ENCODE assay signal across 15 mouse cellular contexts in genomic region chr5:148384501-148385055, GRCm38 (mm10). TPM values are rescaled to one million over a fixed set of nuclear protein-coding genes. Genes with fewer than 3 reads are reported as not detected.
DNase-seq lines count a peak whose midpoint lies in the region; ATAC-seq lines count a peak whose summit lies in the region.
"Had no signal": no experiment of that assay in that cellular context is flagged by ENCODE, and none has a peak within 500 bp of the region (broad histone marks: within the 10 kb centered on the region; RNA-seq: fewer than 3 reads in every experiment).

No protein-coding gene starts in this region.

- no peak overlapping the region for H3K9ac ChIP-seq in embryonic facial prominence, embryonic 13.5 days
- no peak overlapping the region for H3K9ac ChIP-seq in hindbrain, embryonic 12.5 days
- no peak overlapping the region for H3K9ac ChIP-seq in hindbrain, embryonic 16.5 days (ENCODE audit: low read depth, low read length)
- no peak overlapping the region for H3K9ac ChIP-seq in limb, embryonic 15.5 days
- H3K9ac ChIP-seq: embryonic facial prominence, embryonic 12.5 days had no signal

- H3K27ac ChIP-seq in embryonic facial prominence, embryonic 13.5 days, result peak overlapping the region; percentile 64; the same call in 1 of the 2 replicates
- H3K27ac ChIP-seq in embryonic facial prominence, embryonic 10.5 days (replicated peaks), result no peak overlapping the region
- H3K27ac ChIP-seq in hindbrain, embryonic 12.5 days, result peak overlapping the region; percentile 44; the same call in 1 of the 2 replicates
- H3K27ac ChIP-seq in hindbrain, embryonic 16.5 days (ENCODE audit: low read depth, low read length), result no peak overlapping the region
- H3K27ac ChIP-seq in limb, embryonic 15.5 days, result 0 out of 2 replicates have a peak overlapping the region, but pooled peaks have one; percentile 22
- no peak overlapping the region for H3K27ac ChIP-seq in limb, embryonic 10.5 days
- H3K27ac ChIP-seq: embryonic facial prominence, embryonic 12.5 days; midbrain, embryonic 10.5 days had no signal

- no peak overlapping the region for H3K4me3 ChIP-seq in embryonic facial prominence, embryonic 13.5 days
- H3K4me3 ChIP-seq in embryonic facial prominence, embryonic 10.5 days, result no peak overlapping the region
- no peak overlapping the region for H3K4me3 ChIP-seq in hindbrain, embryonic 12.5 days
- no peak overlapping the region for H3K4me3 ChIP-seq in hindbrain, embryonic 16.5 days (ENCODE audit: low read length)
- H3K4me3 ChIP-seq in limb, embryonic 15.5 days, result no peak overlapping the region
- no peak overlapping the region for H3K4me3 ChIP-seq in limb, embryonic 10.5 days
- H3K4me3 ChIP-seq: embryonic facial prominence, embryonic 12.5 days; midbrain, embryonic 10.5 days had no signal

- H3K4me2 ChIP-seq in embryonic facial prominence, embryonic 13.5 days, result peak overlapping the region; percentile 7; the same call in 1 of the 2 replicates
- H3K4me2 ChIP-seq in hindbrain, embryonic 12.5 days (replicated peaks), result no peak overlapping the region
- no peak overlapping the region; the same call in none of the 2 replicates for H3K4me2 ChIP-seq in hindbrain, embryonic 16.5 days (ENCODE audit: low read length)
- H3K4me2 ChIP-seq in limb, embryonic 15.5 days, result no peak overlapping the region
- H3K4me2 ChIP-seq: embryonic facial prominence, embryonic 12.5 days had no signal

- H3K36me3 ChIP-seq in embryonic facial prominence, embryonic 13.5 days, result no peaks in the 10 kb centered on the region
- H3K36me3 ChIP-seq in embryonic facial prominence, embryonic 10.5 days (replicated peaks), result peaks cover 14% of the 10 kb centered on the region
- no peaks in the 10 kb centered on the region for H3K36me3 ChIP-seq in hindbrain, embryonic 12.5 days
- H3K36me3 ChIP-seq in hindbrain, embryonic 16.5 days (ENCODE audit: control insufficient read depth, insufficient read depth, low read length), result no peaks in the 10 kb centered on the region
- H3K36me3 ChIP-seq in limb, embryonic 15.5 days, result no peaks in the 10 kb centered on the region
- peaks cover 20% of the 10 kb centered on the region for H3K36me3 ChIP-seq in limb, embryonic 10.5 days
- H3K36me3 ChIP-seq: embryonic facial prominence, embryonic 12.5 days had no signal

- ATAC-seq in embryonic facial prominence, embryonic 13.5 days (ENCODE audit: insufficient number of reproducible peaks, insufficient read depth, low FRiP score, low TSS enrichment, low read depth), result no peak
- ATAC-seq in hindbrain, embryonic 12.5 days (ENCODE audit: low FRiP score), result no peak
- no peak for ATAC-seq in hindbrain, embryonic 16.5 days
- ATAC-seq in limb, embryonic 15.5 days (ENCODE audit: insufficient number of reproducible peaks, low FRiP score, low TSS enrichment, low read depth), result 0 out of 2 replicates have a peak, but pooled peaks have one; percentile 3

- peaks cover 33% of the 10 kb centered on the region for H3K4me1 ChIP-seq in embryonic facial prominence, embryonic 13.5 days
- peaks cover 6% of the 10 kb centered on the region; the same call in 1 of the 2 replicates for H3K4me1 ChIP-seq in embryonic facial prominence, embryonic 10.5 days
- H3K4me1 ChIP-seq in hindbrain, embryonic 12.5 days, result peaks cover 15% of the 10 kb centered on the region
- peaks cover 4% of the 10 kb centered on the region for H3K4me1 ChIP-seq in hindbrain, embryonic 16.5 days (ENCODE audit: control insufficient read depth, insufficient read depth, low read depth, low read length)
- peaks cover 24% of the 10 kb centered on the region for H3K4me1 ChIP-seq in limb, embryonic 15.5 days
- H3K4me1 ChIP-seq in limb, embryonic 10.5 days, result peaks cover 12% of the 10 kb centered on the region; the same call in 1 of the 2 replicates
- H3K4me1 ChIP-seq: midbrain, embryonic 10.5 days had no signal

- no peaks in the 10 kb centered on the region; the same call in 1 of the 2 replicates for H3K9me3 ChIP-seq in embryonic facial prominence, embryonic 13.5 days
- no peaks in the 10 kb centered on the region; the same call in 1 of the 2 replicates for H3K9me3 ChIP-seq in embryonic facial prominence, embryonic 10.5 days
- H3K9me3 ChIP-seq in hindbrain, embryonic 12.5 days (replicated peaks), result 0 out of 2 replicates have a peak, but pooled peaks cover 2% of the 10 kb centered on the region
- H3K9me3 ChIP-seq in hindbrain, embryonic 16.5 days (ENCODE audit: control insufficient read depth, low read length), result no peaks in the 10 kb centered on the region
- no peaks in the 10 kb centered on the region for H3K9me3 ChIP-seq in limb, embryonic 15.5 days
- H3K9me3 ChIP-seq in limb, embryonic 10.5 days (replicated peaks), result no peaks in the 10 kb centered on the region
- H3K9me3 ChIP-seq: embryonic facial prominence, embryonic 12.5 days had no signal

- DNase-seq in embryonic facial prominence, embryonic 10.5 days (ENCODE audit: low spot score), result no peak
- DNase-seq in limb, embryonic 10.5 days (ENCODE audit: low spot score), result no peak
- DNase-seq in kidney, postnatal 4 days, result peak; percentile 22 to 43
- DNase-seq: gastrocnemius, postnatal 36 days; lung, adult 18-20 months; lung, postnatal 4 days; retina, postnatal 1 day; right cerebral cortex, postnatal 4 days; thymus, postnatal 36 days had no signal

- H3K27me3 ChIP-seq in embryonic facial prominence, embryonic 13.5 days, result no peaks in the 10 kb centered on the region
- no peaks in the 10 kb centered on the region for H3K27me3 ChIP-seq in embryonic facial prominence, embryonic 10.5 days (replicated peaks; ENCODE audit: low read depth, poor library complexity, severe bottlenecking)
- no peaks in the 10 kb centered on the region for H3K27me3 ChIP-seq in hindbrain, embryonic 12.5 days
- no peaks in the 10 kb centered on the region for H3K27me3 ChIP-seq in hindbrain, embryonic 16.5 days (replicated peaks; ENCODE audit: control insufficient read depth, insufficient read depth, low read length)
- no peaks in the 10 kb centered on the region for H3K27me3 ChIP-seq in limb, embryonic 15.5 days
- H3K27me3 ChIP-seq in limb, embryonic 10.5 days (ENCODE audit: low read depth, poor library complexity, severe bottlenecking), result no peaks in the 10 kb centered on the region
- H3K27me3 ChIP-seq: embryonic facial prominence, embryonic 12.5 days had no signal

- 70% methylated on average over 9 of the region's 9 CpGs for WGBS in embryonic facial prominence, embryonic 13.5 days
- 85% methylated on average over 9 of the region's 9 CpGs for WGBS in embryonic facial prominence, embryonic 10.5 days
- 65% methylated on average over 9 of the region's 9 CpGs for WGBS in hindbrain, embryonic 12.5 days
- 63% methylated on average over 9 of the region's 9 CpGs for WGBS in hindbrain, embryonic 16.5 days
- WGBS in limb, embryonic 15.5 days, result 71% methylated on average over 9 of the region's 9 CpGs
- 92% methylated on average over 9 of the region's 9 CpGs for WGBS in limb, embryonic 10.5 days

RNA-seq across cellular contexts. Expression of gene Slc7a1, which starts 15.1 kb away (rescaled TPM):
- 10.5 and 12.3 TPM in 2 replicates for polyA plus RNA-seq in embryonic facial prominence, embryonic 13.5 days (2015; fragmentation: Nextera tagmentation; extraction: Ambion mirVana)
- polyA plus RNA-seq in embryonic facial prominence, embryonic 10.5 days (2016; fragmentation: Nextera tagmentation; extraction: Ambion mirVana), result 13.0 and 13.5 TPM in 2 replicates
- 15.4 and 17.1 TPM in 2 replicates for polyA plus RNA-seq in hindbrain, embryonic 12.5 days (2016; fragmentation: Nextera tagmentation; extraction: Ambion mirVana)
- polyA plus RNA-seq in hindbrain, embryonic 16.5 days (2015; fragmentation: Nextera tagmentation; extraction: Ambion mirVana), result 39.0 and 48.5 TPM in 2 replicates
- 22.7 and 23.6 TPM in 2 replicates for polyA plus RNA-seq in limb, embryonic 15.5 days (2015; fragmentation: Nextera tagmentation; extraction: Ambion mirVana)
- 13.2 and 17.8 TPM in 2 replicates for polyA plus RNA-seq in limb, embryonic 10.5 days (2016; fragmentation: Nextera tagmentation; extraction: Ambion mirVana)

Comparison
In these comparisons a context has a peak if more than half of its experiments do, and no peak if none do; other contexts are left out.
1. H3K27ac ChIP-seq: peak in embryonic facial prominence, embryonic 13.5 days (single experiment), hindbrain, embryonic 12.5 days (single experiment) and limb, embryonic 15.5 days (single experiment); none in embryonic facial prominence, embryonic 10.5 days (single experiment), hindbrain, embryonic 16.5 days (single experiment) and limb, embryonic 10.5 days (single experiment).
2. DNase-seq: peak in kidney, postnatal 4 days (2 of 2); none in embryonic facial prominence, embryonic 10.5 days (single experiment) and limb, embryonic 10.5 days (single experiment).